In the genomic region with DNA sequence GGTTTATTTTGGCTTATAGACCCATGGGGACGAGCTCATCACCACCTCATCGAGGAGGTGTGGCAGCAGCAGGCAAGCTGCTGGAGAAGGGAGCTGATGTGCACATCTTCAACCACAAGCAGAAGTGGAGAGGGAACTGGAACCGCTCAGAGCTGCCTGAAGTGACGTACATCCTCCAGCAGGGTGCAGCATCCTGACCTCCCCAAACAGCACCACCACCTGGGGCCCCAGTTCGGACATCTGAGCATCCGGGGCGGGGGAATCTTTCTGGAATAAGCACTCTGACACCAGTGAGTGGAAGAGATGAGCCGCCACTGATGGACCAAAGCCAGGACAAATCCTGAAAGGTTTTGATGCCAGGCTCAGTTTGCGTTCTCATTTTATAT, we compare ENCODE assay signal across 1 mouse cellular context.
TF ChIP-seq lines count a peak whose summit lies in the region.

No protein-coding gene starts in this region.

TF ChIP-seq in CH12.LX, 34 proteins besides CTCF, POLR2A, EP300 and RAD21 (continued from another document):
- TF ChIP-seq NELFE (IDR thresholded peaks at IDR 0.05; ENCODE audit: low read depth, low read length) (no peak; the same call in 1 of the 2 replicates), CHD2 (IDR thresholded peaks at IDR 0.05; ENCODE audit: low read length) (no peak), ZNF384 (IDR thresholded peaks at IDR 0.05; ENCODE audit: low read depth, low read length) (no peak), IRF4 (IDR thresholded peaks at IDR 0.05; ENCODE audit: low read depth, low read length) (peak; percentile 60), GABPA (IDR thresholded peaks at IDR 0.05; ENCODE audit: insufficient replicate concordance, low read depth, low read length) (no peak), MYC (IDR thresholded peaks at IDR 0.05; ENCODE audit: low read depth, low read length) (0 out of 2 replicates have a peak, but pooled peaks have one; percentile 41), UBTF (IDR thresholded peaks at IDR 0.05; ENCODE audit: low read depth, low read length) (no peak; the same call in 1 of the 2 replicates), MEF2A (IDR thresholded peaks at IDR 0.05; ENCODE audit: borderline replicate concordance, low read depth, low read length) (no peak), CHD1 (IDR thresholded peaks at IDR 0.05; ENCODE audit: low read depth, low read length) (no peak), MXI1 (IDR thresholded peaks at IDR 0.05; ENCODE audit: low read depth, low read length) (0 out of 2 replicates have a peak, but pooled peaks have one; percentile 37)
TF ChIP-seq in CH12.LX: peak in this region for 8.
